Mouse (Mus musculus): ENCODE measurements around the gene Son. TPM values are rescaled to one million over a fixed set of nuclear protein-coding genes. Genes with fewer than 3 reads are reported as not detected.

The Son gene
- total RNA-seq, 2 experiments from 2014 or later = 129 to 149 TPM

DNA sequence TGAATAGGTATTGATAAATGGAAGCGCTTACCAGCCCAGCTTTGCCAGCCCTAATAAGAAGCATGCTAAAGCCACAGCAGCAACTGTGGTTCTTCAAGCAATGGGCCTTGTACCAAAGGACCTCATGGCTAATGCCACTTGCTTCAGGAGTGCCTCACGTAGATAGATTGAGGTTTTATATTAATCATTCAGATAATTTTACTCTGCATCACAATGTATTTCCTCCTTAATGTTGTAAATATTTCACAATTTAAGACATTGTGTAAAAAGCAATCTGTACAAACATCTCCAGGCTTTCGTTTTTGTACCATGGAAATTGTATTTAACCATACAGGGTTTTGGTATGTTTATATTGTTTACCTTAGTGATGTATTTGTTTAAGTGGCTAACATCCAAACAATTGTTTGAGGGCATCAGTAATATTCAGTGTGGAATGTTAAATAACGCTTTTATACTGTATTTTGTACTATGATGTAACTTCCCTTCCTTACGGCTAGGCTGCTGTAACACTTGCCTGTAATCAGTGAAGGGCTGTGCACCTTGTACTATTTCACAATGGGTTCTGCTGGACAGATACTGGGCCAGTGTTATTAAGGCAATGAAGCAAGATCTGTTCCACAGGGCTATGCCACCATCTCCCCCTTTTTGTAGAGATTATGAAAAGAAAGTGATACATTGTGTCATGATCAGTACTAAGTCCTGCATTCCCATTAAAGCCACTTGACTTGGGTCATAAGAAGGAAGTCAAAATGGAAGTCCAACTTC lies 31.0 kb downstream of the Son start:
- no peak for DNase-seq (ENCODE audit: low spot score)
- intact Hi-C loops (cut with DNase I) = no loop called here

GRCm38 (mm10) chr16:91680656-91681055 lies 33.4 kb downstream of the Son start:
- intact Hi-C loops (cut with DNase I) = no loop called here
- DNase-seq (ENCODE audit: low spot score) = no peak

DNA sequence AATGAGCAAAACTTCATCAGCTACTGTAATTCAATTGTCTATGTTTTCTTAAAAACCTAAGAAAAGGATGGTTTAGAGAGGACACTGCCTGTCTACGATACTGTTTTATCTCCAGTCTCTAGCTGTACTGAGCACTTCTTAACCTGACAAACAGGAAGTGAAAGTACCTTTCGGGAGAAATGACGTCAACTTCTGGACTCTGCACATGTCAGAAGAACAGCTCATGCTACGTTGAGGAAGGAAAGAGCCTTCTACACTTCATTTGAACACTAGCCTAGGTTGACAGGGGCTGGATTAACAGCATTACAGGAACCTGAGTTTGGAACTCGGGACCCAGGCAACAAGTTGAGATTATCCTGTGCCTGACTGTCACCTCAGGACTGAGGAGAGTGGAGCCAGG lies 38.2 kb downstream of the Son start:
- no peak for DNase-seq (ENCODE audit: low spot score)
- intact Hi-C loops (cut with DNase I) = loop anchor here (5.0 kb wide), 1 partner anchor 88 kb away; the partner anchor contains the start of gene Tmem50b

- DNase-seq (ENCODE audit: low spot score) = no peak
- intact Hi-C loops (cut with DNase I) = loop anchor here (5.0 kb wide), 1 partner anchor 89 kb away; the partner anchor contains the start of gene Tmem50b
These were observed 39.1 kb downstream of the Son start for GRCm38 (mm10) chr16:91686369-91686768.

GRCm38 (mm10) chr16:91688023-91688618 lies 40.8 kb downstream of the Son start:
- DNase-seq (ENCODE audit: low spot score) = no peak
- intact Hi-C loops (cut with DNase I) = loop anchor here (2.0 to 5.0 kb wide), 2 partner anchors 39 to 91 kb away; partner anchors contain the start of gene Tmem50b

GRCm38 (mm10) chr16:91688619-91689334 lies 41.5 kb downstream of the Son start, which contains the start of gene Donson:
Donson (minus strand) TSS chr16:91688770.
- intact Hi-C loops (cut with DNase I) = loop anchor here (2.0 to 5.0 kb wide), 2 partner anchors 40 to 91 kb away; partner anchors contain the start of gene Tmem50b

GRCm38 (mm10) chr16:91689791-91690190 lies 42.5 kb downstream of the Son start:
- DNase-seq (ENCODE audit: low spot score) = no peak
- intact Hi-C loops (cut with DNase I) = loop anchor here (1.0 to 10.0 kb wide), 5 partner anchors 36 to 615 kb away; partner anchors contain the start of genes Smim11 and Tmem50b

More at GRCm38 (mm10) chr16:91688619-91689334, 41.5 kb downstream of the Son start, which contains the start of gene Donson:
- peak; percentile 86 for DNase-seq (ENCODE audit: low spot score)

- intact Hi-C loops (cut with DNase I) = loop anchor here (2.0 to 10.0 kb wide), 3 partner anchors 190 to 610 kb away; partner anchors contain the start of gene Smim11
- DNase-seq (ENCODE audit: low spot score) = peak; percentile 21
These were observed 47.3 kb downstream of the Son start for GRCm38 (mm10) chr16:91694455-91695084.

DNA sequence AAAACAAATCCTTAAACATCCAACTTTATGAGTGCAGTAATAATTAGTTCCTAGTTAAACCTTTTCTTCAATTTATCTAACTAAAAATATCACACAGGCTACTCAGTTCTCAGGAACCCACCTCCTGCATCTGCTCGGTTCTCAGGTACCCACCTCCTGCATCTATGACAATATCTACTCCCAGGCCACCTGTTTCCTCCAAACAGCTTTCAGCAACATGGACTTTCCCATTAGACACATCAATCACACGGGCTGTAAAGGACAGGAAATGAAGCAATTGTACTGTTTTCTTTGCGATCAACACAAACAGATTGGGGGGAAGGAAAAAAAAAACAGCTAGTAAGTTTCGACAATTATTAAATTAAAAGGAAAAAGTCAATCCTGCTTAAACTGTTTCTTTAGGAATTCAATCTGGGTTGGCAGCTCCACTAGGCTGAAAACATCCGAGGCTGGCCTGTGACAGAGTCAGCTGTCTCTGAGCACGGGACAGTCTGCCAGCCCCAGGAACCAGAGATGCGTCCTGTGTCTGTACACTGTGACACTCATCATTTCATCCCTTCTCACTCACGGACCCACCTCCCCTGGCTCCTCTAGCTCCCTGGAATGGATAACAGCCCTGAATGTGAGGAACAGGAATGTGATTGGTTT lies 47.9 kb downstream of the Son start:
- intact Hi-C loops (cut with DNase I) = loop anchor here (2.0 to 10.0 kb wide), 3 partner anchors 190 to 610 kb away; partner anchors contain the start of gene Smim11
- no peak for DNase-seq (ENCODE audit: low spot score)

- DNase-seq (ENCODE audit: low spot score) = no peak
- intact Hi-C loops (cut with DNase I) = loop anchor here (10.0 kb wide), 2 partner anchors 186 to 606 kb away; partner anchors contain the start of gene Smim11
These were observed 51.7 kb downstream of the Son start for GRCm38 (mm10) chr16:91698995-91699394.

DNA sequence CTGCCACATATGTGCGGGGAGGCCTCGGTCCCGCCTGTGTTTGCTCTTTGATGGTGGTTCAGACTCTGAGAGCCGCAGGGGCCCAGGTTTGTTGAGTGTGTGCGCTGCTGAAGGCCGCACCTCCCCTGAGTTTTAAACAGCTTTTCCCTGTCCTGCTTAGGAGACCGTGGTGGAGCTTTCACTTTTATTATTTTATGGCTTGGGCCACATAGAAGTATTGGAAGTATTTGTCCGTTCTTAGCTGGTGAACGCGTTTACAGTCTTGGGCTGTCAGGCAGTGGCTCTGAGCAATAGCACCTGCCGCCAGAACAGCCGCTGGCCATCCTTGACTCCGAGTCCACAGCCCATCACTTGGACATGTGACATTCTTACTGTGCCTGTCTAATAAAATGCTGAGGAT lies 54.6 kb downstream of the Son start:
- no peak for DNase-seq (ENCODE audit: low spot score)
- intact Hi-C loops (cut with DNase I) = no loop called here

- intact Hi-C loops (cut with DNase I) = no loop called here
- DNase-seq (ENCODE audit: low spot score) = no peak
These were observed 55.5 kb downstream of the Son start for GRCm38 (mm10) chr16:91702771-91703188.

DNA sequence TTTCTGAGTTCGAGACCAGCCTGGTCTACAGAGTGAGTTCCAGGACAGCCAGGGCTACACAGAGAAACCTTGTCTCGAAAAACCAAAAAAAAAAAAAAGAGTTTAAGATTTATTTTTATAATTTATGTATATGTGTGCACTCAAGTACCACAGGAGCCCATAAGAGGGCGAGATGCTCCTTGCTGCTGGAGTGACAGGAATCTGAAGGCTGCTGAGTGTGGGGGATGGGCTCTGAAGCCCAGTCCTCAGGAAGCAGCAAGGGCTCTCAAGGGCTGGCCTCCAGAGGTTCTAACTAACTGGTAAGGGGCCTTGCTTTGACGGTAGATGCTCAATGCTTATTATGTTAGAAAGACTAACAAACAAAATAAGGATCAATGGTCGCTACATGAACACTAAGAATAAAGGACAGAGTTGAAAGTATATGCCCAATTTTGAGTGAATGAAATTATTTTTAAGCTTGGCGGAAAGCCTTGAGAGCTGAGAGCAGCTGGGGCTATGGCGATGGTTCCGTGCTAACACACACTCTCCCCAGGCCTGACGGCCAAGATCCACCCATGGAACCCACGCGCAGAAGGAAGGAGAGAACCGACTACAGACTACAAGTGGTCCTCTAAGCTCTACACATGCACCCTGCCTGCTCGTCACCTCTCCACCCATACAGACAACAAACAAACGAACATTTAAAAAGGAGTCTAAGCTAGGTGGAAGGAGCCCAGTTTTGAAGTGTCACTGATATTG lies 57.5 kb downstream of the Son start:
- no peak for DNase-seq (ENCODE audit: low spot score)
- intact Hi-C loops (cut with DNase I) = no loop called here

DNA sequence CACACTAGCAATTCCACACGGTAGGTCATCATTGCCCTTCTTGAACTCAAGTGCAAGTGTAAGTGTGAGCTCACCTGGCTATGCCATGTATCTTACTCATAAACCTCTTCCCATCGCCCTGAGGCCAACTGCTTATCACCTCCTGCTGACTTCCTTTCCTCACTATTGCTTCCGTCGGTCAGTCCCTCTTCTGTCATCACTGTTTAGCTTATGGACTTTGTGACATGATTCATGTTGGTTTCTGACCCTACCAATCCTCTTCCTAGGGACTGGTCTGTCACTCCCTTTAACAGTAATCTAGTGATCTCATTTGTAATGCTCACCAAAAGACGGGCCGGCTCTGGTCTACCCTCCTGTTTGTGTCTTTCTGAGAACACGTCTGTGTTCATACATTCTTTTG lies 62.9 kb downstream of the Son start:
- DNase-seq (ENCODE audit: low spot score) = no peak
- intact Hi-C loops (cut with DNase I) = no loop called here

DNA sequence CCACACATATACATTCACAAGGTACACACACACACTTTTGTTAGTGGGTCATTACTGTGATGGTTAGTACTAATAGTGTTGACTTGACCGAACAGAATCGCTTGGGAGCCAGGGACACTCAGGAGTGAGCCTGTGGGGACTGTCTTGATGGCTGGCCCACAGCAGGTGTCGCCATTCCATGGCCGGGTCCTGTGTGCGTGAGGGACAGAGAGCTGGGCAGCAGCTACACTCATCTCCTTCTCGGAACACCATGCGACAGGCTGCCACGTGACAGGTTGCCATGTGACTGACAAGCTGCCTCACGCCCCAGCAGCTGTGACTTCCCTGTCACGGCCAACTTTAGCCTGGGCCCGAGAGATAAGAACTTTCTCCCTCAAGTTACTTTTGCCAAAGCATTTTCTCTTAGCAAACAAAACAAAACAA lies 69.6 kb downstream of the Son start:
- peak; percentile 40 for DNase-seq (ENCODE audit: low spot score)
- intact Hi-C loops (cut with DNase I) = no loop called here

DNA sequence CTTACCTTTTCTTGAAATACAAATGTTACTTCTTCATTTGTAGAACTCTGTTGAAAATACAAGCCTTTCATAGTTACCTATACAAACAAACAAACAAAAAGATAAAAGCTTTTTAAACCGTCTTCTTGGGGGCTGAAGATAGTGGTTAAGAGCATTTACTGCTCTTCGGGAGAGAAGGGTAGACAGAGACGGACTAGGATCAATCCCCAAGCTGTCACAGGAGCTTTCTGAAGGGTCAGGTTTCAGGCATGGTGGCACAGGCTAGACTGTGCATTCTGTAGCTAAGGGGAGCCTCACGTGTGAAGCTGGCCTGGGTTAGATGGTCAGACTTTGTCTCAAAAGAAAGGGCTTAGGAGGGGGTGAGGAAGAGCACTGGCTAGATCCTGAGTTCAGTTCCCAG lies 70.1 kb downstream of the Son start:
- intact Hi-C loops (cut with DNase I) = no loop called here
- no peak for DNase-seq (ENCODE audit: low spot score)

GRCm38 (mm10) chr16:91724247-91724646 lies 76.9 kb downstream of the Son start:
- intact Hi-C loops (cut with DNase I) = loop anchor here (1.0 to 10.0 kb wide), 3 partner anchors 159 to 571 kb away; partner anchors contain the start of gene Kcne2
- DNase-seq (ENCODE audit: low spot score) = no peak

GRCm38 (mm10) chr16:91727433-91727832 lies 80.1 kb downstream of the Son start:
- intact Hi-C loops (cut with DNase I) = loop anchor here (10.0 kb wide), 1 partner anchor 567 kb away; the partner anchor contains the start of gene Kcne2

More at GRCm38 (mm10) chr16:91727433-91727832, 80.1 kb downstream of the Son start:
- no peak for DNase-seq (ENCODE audit: low spot score)
